Mouse (Mus musculus): ENCODE results near the gene Wdr38.

Wdr38 gene

DNA sequence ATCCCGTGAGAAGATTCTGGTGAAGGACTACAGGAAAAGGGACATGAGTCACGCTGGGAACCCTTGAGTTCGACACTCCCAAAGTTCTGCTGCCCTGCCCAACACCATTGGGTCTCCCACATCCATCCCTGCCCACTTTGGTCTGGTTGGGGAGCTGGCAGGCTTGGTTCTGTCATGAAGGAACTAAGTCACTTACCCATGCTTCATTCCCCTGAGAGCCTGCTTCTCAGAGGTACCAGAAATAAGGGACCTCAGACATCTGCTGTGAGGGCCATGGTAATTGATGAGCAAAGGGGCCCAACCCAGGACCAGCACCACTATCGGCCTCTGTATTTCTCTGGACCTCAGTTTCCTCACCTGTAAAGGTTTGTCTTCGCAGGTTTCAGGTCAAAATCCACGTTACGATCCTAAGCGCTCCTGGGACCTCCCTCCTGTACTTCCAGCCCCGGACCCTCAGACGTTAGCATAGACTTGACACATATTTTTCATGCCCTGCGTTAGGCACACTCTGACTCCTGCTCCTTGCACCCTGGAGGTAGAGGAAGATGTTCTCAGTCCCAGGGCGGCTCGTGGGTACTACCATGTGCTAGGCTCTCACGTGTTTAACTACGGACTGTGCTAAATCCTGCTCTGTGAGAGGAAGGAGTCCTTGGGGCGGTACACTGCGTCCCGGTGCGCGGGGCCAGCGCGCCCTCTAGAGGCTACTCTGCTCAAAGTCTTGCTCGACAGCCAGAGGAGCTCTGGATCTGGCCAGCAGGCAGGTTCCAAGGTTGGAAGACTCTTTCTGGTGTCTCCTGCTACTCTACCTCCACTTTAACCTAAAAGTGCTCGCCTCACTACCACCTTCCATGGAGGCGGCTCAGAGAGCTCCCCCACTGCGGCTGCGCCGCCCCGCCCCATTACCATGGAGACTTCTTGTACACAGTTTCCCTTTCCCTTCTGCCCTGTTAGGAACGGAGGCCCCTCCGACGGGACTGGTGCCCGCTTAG is at the start of gene Wdr38:
Gene Wdr38, plus strand, starts transcription at position 91 of the 989 bp plus-strand sequence.
- peak; percentile 89 for DNase-seq (ENCODE audit: inconsistent ontology term)

DNA sequence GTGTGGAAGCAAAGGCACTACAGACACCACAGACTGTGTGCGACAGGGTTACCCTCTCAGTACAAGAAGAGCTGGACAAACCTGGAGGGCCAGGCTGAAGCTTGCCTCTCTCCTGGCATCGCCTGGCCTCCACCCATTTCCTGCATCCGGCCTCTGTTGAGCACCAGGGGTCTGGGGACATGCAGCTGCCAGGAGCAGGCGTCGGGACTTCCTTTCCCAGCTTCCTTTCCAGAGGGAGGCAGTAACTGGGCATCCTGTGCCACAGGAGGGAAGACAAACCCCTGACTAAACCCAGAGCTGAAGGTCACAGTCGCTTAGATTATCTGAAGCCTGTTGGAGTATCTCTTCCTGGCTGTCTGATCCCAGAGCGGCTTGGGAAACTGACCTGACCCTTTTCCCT is 49.7 kb upstream of the Wdr38 start:
- DNase-seq (ENCODE audit: inconsistent ontology term), result no peak

DNA sequence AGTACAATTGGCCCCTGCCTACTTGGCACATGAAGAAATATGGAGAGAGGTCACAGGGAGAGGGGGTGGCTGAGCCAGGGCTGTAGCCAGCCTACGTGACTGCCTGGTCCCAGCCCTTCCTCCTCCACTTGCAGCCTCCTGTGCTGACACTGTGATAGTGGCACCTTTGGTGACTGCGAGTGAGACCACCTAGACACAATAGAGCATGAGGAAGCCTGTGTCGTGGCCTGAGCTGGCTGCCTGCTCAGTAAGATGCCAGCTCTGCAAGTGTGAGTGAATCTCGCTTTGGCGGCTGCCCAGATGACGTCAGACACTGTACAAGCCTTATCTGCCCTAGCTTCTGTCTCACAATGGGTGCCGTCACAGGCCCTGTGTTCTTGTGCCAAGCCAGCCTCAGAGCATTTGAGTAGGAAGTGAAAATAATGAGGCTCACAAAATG is 47.0 kb upstream of the Wdr38 start:
- DNase-seq (ENCODE audit: inconsistent ontology term), result peak; percentile 97

DNA sequence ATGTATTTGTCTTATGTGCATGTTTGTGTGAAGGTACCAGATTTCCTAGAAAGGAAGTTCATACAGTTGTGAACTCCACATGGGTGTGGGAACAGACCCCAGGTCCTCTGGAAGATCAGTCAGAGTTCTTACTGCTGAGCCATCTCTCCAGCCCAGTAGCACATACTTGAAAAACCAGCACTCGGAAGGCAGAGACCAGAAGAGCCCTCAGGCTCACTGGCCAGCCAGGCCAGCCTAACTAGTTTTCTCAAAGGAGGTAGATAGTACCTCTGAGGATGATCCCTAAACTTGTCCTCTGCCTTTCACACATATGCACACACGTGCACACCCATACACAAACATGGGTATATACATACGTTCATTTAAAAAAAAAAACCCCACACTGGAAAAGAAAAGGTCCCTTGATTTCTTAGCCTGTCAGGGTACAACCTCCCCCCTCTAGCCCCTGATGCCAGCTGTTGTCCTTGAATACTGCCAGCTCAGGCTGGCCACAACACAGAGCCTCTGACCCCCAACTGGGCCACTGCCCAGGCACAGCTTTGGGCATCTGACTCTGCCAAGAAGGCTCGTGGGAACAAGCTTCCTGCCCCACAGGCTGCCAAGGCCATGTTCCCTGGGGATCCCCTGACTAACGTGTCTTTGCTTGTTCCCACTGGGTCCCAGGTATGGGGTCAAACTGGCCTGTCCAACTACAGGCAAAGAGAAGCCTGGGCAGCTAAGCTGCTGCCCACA is 44.0 kb upstream of the Wdr38 start:
- DNase-seq (ENCODE audit: inconsistent ontology term), result peak; percentile 87

DNA sequence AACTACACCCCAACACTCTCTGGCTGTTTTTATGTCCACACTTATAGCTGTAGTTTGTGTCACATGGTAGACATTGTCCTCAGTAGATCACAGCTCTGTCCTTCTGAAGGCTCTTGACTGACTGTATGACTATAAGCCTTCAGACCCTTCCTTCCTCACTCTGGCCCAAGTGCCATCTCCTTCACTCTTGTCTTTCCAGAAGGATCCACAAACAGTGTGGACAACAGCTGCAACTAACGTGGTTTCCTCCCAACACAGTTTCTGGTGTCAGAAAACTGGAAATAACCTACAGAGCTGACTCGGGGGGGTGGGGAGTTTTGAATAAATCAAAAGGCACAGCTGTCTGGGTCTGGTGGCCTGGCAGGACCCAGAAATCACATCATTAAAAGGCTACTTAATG is 41.2 kb upstream of the Wdr38 start:
- no peak for DNase-seq (ENCODE audit: inconsistent ontology term)

DNA sequence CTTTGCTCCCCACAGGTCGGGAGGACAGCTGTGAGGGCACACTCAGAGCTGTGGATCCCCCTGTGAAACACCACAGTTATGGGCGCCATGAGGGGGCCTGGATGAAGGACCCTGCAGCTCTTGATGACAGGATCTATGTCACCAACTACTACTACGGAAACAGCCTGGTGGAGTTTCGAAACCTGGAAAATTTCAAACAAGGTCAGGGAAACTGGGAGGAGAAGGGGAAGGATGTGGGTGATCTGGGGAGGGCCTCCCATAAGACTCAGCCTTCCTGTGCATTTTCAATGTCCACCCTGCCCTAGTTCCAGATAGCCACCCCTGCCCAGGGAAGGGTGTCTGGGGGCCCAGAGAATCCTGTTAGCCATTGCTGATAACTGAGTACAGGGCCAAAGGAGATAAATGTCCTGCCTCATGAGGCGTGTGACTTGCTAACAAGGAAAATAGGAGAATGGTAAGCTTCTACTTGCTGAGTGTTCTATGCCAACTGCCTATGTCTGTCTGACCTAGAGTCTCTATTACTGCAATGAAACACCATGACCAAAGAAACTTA is 39.5 kb upstream of the Wdr38 start:
- DNase-seq (ENCODE audit: inconsistent ontology term), result no peak

DNA sequence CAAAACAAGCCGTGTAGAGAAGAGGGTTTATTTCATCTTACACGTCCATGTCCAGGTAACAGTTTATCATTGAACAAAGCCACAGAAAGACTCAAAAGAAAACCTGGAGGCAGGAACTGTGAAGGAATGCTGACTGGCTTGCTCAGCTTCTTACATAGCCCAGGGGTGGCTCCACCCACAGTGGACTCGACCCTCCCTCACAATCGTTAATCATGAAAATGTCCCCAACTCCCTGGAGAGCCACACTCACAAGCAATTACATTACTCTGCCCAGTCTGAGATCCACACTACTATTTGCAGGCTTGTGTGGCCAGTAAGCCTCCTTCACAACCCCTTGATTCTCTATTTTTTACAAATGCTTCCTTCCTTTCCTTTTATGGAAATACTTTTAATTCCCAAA is 33.1 kb upstream of the Wdr38 start:
- DNase-seq (ENCODE audit: inconsistent ontology term), result no peak

DNA sequence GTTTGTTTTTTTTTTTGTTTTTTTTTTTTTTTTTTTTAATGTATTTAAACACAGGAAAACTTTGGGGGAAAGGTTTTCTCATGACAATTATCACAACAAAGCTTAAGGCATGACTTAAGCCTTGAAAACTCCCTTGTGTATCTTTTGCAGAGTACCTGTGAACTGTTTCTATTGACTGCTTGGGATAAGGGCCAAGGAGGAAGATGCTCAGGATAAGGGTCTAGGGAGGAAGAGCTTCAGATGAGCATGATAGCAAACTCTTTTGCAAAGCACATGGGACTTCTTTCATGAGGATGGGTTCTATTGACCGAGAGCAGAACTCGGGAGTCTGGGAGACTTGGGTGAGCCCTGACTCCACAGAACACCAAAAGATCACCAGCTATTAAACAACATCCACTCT is 27.6 kb upstream of the Wdr38 start:
- DNase-seq (ENCODE audit: inconsistent ontology term), result no peak

DNA sequence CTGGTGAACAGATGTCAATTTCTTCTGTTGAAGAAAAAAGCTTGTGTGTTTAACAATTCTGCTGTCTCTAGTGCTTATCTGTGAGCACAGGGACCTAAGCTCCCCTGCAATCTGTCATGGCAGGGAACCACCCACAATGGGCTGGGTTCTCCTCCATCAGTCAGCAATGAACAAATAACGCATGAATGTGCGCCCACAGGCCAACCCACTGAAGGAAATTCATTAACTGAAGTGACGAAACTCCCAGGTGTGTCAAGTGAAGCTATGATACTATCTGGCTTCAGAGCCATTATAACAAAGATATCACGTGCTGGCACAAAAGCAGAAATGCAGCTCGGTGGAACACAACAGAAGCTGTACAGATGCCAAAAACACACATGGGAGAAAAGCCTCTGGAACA is 27.2 kb upstream of the Wdr38 start:
- no peak for DNase-seq (ENCODE audit: inconsistent ontology term)

DNA sequence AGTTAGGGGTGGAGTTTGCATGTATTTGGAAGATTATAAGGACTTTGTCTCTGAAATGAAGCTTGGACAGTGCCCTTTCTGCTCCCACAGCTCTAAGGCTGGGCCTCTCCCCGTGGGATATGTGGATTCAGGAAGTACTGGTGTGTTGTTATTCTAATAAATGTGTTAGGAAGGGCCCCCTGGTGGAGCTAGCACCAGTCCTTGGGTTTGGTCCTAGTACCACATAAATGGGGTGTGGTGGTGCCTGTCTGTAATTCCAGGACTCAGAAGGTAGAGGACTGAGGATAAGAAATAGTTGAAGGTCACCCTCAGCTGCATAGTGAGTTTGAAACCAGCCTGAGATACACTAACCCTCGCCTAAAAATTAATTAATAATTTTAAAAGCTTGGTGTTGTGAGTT is 24.1 kb upstream of the Wdr38 start:
- DNase-seq (ENCODE audit: inconsistent ontology term), result no peak

DNA sequence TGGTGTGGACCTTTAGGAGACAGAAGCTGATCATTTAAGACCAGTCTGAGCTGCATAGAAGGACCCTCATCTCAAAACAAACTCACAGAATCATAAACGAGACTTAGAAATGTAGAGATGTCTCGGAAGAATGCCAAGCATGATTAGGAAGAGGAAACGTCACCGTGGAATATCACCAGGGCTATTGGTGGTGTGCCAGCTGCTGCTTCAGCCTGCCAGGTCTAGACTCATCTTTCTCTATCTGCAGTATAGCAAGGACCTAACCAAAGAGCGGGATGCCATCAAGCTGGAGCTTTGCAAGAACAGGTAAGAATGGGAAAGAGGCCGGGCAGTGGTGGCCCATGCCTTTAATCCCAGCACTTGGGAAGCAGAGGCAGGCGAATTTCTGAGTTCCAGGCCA is 23.6 kb upstream of the Wdr38 start:
- DNase-seq (ENCODE audit: inconsistent ontology term), result no peak

DNA sequence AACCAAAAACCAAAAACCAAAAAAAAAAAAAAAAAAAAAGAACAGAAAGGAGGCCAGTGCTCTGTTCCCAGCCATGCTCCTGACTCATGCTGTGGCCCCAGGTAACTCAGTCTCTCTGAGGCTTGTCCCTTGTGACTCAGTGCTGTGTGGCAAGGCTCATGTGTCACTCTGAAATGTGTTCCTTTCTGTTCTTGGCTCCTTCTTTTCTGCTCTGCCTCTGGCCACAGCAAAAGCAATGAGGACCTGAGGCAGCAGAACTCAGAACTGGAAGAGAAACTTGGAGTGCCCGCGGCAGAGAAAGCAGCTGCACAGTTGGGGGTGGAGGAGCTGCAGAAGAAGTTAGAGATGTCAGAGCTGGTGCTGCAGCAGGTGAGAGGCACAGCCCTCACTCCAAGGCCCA is 23.1 kb upstream of the Wdr38 start:
- peak; percentile 36 for DNase-seq (ENCODE audit: inconsistent ontology term)

DNA sequence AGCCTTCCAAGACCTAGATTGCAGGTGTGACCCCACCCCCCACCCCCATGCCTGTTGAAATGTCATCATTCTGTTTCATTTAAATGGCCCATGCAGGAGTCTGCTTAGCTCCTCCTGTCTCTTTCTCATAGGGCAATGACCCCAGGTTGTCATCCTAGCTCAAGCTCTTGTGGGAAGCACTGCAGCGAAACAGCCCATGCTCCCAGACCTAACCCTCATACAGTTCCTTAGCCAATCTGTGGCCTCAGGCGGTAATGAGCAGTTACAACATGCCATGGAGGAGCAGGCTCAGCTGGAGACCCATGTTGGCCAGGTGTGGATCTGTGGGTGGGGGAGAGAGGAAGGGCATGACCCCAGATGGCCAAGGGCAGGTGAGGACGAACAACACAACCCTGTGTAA is 22.1 kb upstream of the Wdr38 start:
- no peak for DNase-seq (ENCODE audit: inconsistent ontology term)

DNA sequence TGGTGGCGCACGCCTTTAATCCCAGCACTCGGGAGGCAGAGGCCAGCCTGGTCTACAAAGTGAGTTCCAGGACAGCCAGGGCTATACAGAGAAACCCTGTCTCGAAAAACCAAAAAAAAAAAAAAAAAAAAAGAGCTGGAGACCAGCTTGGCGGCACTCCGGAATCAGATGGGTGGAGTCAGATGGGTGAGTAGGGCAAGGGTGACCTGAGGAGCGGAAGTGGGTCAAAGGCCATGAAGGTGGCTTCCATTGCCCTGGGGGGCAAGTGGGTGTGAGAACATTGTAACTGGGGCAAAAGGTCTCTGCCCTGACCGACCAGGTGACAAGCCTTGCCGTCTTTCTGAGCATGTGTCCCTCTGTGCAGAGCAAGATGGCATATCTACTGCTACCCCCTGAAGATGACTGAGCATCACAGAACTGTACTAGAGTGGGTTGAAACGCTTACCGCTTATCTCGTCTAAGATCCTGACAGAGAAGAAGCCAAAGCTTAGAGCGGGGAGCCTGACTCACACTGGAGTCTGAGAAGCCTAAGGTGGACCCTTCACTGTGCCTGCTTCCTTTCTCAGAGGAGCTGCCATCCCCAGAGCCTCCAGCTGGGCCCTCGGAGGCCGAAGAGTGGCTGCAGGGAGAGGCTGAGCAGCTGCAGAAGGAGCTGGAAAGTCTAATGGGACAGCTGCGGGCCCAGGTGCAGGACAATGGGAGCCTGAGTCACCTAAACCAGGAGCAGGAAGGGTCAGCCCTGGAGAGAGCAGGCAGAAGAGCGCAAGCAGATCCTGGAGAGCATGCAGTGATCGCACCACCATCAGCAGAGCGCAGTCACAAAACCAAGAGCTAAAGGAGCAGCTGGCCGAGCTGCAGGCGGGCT is 21.1 kb upstream of the Wdr38 start:
- DNase-seq (ENCODE audit: inconsistent ontology term), result no peak

DNA sequence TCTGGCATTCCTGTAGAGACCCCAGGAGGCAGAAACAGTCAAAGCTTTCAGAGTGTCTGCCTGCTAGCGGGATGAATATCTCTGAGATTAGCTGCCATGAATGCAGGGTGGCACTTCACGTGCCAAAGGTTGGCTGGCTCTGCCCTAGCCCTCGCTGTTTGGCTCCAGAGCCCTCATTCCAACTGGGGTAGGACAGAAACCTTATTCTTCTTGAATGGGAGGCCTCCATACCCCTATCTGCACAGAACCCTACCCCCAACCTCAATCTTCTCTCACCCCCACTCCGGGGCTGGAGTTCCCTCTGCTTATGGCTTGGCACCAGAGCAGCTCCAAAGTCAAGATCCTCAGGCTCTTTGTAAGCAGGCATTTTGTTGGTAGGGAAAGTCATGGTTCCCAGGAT is 19.4 kb upstream of the Wdr38 start:
- DNase-seq (ENCODE audit: inconsistent ontology term), result no peak

DNA sequence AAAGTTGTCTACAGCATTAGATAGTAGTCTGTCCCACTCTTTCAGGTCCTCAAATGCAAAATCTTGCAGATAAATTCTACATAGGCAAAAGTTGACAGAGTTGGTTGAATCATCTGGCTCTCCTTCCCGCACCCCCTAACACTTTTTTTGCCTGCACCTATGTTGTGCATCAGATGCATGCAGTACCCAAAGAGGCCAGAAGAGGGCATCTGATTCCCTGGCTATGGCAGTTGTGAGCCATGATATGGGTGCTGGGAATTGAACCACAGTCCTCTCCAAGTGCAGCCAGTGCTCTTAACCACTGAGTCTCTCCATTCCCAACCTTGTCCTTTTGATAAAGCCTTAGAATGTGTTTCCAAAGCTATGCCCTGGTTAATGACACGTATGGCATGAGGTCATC is 13.8 kb upstream of the Wdr38 start:
- no peak for DNase-seq (ENCODE audit: inconsistent ontology term)

DNA sequence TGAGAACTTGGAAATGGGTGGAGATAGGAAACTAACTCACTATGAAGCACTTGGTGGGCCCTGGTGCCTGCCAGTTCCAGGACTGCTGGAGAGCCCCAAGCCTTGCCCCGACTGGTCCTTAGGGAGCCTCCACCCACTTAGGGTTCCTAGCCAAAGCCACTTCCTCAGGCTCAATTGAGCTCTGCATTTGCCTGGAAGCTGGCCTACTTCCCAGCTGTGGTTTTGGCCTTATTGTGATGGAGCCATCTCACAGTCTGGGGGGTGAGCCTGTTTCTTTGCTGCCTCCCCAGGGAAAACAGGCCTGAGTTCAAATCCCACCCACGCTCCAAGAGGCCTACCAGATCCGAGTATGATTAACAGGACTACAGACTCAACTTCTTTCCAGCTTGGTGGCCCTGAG is 10.7 kb upstream of the Wdr38 start:
- DNase-seq (ENCODE audit: inconsistent ontology term), result peak; percentile 88

DNA sequence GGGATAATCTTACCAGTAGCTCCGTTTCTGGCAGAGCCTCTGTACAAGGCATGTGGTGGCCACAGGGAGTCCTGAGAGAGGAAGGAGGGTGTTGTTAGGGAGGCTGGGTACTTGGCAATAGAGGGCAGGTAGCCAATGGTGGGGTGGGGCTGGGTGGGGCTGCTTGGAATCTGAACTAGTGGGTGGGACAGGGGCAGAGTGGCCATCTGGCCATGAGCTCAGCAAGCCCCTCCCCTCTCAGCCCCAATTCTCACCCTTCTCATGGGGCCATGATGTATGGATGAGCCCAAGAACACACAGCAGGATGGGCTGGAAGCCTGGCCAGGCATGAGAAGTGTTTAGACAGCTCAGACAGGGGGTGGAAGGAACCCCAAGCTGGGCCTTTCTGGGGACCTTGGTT is 9.9 kb upstream of the Wdr38 start:
- no peak for DNase-seq (ENCODE audit: inconsistent ontology term)

DNA sequence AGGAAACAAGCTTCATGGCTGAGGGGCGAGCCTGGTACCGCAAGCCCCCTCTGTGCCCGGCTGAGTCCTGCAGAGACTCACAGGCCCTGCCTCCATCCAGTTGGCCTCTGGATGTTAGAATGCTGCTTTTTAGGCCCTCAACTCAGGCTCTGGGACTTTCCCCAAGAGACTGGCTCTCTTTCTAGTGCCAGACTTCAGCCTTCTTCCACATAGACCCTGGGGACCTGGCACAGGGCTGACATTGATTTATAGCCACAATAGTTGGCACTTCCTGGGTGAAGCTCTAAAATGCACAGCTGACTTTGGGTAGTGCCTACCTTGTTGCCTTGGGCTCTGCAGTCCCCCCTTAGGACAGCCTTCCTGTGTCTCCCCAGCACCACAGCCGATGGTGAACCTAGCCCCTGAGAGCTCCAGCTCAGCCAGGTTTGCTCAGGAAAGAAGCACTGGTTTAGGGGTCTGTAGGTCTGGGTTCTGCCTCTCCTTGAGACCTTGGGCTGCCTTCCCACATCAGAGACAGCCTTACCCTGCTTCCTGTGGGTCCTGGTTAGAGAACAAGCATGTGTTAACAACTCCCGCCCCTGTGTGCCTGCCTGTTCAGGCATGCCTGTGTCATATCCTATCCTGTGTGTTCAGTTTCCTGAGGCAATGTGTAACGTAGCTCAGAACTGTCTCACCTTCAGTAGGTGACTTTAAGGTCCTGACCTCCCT is 9.3 kb upstream of the Wdr38 start:
- DNase-seq (ENCODE audit: inconsistent ontology term), result no peak

DNA sequence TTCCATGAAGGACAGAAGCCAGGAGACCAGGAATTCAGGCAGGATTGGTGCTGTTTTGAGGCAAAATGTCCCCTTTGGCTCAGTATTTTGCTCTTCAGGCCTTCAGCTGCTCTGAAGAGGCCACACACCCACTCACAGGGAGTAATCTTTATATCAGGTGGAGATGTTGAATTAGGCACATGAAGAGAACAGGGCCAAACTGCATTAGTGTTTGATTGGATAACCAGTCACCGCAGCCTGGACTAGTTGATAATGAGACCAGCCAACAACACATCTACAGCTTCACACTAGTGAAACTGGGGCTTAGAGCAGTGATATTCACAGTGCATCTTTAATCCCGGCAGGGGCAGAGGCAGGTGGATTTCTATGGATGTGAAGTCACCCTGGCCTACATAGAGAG is 8.3 kb upstream of the Wdr38 start:
- DNase-seq (ENCODE audit: inconsistent ontology term), result no peak

DNA sequence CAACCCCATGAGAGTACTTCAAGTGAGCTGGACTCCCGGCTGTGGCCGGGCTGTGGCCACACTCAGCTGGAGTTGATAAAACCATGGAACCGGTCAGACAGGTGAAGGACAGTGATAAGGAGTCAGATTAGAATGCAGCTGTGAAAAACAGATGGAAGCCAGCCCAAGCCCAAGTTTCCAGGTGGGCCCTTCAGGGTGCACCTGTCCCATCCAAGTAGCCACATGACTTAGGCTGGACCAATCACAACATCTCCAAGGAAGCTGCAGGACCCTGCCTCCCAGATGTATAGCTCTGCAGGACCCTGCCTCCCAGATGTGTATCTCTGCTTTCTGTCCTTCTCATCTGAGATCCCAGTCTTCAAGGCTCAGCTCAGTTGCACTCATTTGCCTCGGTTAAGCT is 5.3 kb upstream of the Wdr38 start:
- no peak for DNase-seq (ENCODE audit: inconsistent ontology term)
